Mouse (Mus musculus): ENCODE results near the gene Pde6b. TPM values are rescaled to one million over a fixed set of nuclear protein-coding genes. Genes with fewer than 3 reads are reported as not detected.
A peak's percentile ranks its signal among the peaks of the same experiment; 100 is the strongest.

Pde6b gene
- total RNA-seq, 2 experiments from 2014 or later, result not detected

- no peak for ATAC-seq (replicated peaks; ENCODE audit: poor library complexity, severe bottlenecking)
These were observed 72.3 kb downstream of the Pde6b start for GRCm38 (mm10) chr5:108460461-108460860.

GRCm38 (mm10) chr5:108461082-108462065 lies 73.2 kb downstream of the Pde6b start, which contains the start of gene Pcgf3:
TSS of gene Pcgf3 (plus strand) at chr5:108461232.
- peak; percentile 97 for ATAC-seq (replicated peaks; ENCODE audit: poor library complexity, severe bottlenecking)

- no peak for ATAC-seq (replicated peaks; ENCODE audit: poor library complexity, severe bottlenecking)
These were observed 74.3 kb downstream of the Pde6b start for GRCm38 (mm10) chr5:108462446-108462845.

GRCm38 (mm10) chr5:108465131-108465891 lies 77.1 kb downstream of the Pde6b start:
- no peak for ATAC-seq (replicated peaks; ENCODE audit: poor library complexity, severe bottlenecking)

- no peak for ATAC-seq (replicated peaks; ENCODE audit: poor library complexity, severe bottlenecking)
These were observed 78.5 kb downstream of the Pde6b start for GRCm38 (mm10) chr5:108466647-108467046.

GRCm38 (mm10) chr5:108469617-108470016 lies 81.4 kb downstream of the Pde6b start:
- ATAC-seq (replicated peaks; ENCODE audit: poor library complexity, severe bottlenecking), result no peak

- ATAC-seq (replicated peaks; ENCODE audit: poor library complexity, severe bottlenecking), result no peak
These were observed 85.5 kb downstream of the Pde6b start for GRCm38 (mm10) chr5:108473737-108474136.

- no peak for ATAC-seq (replicated peaks; ENCODE audit: poor library complexity, severe bottlenecking)
These were observed 87.8 kb downstream of the Pde6b start for GRCm38 (mm10) chr5:108475977-108476376.

Other genes starting within 250 kb of the Pde6b start
- gene Dr1, start 119.5 kb upstream of the Pde6b start, total RNA-seq (2014; fragmentation: Nextera tagmentation), result 61.9 and 64.0 TPM in 2 replicates
- gene Dr1, start 119.5 kb upstream of the Pde6b start, total RNA-seq (2017), result 62.9 and 71.9 TPM in 2 replicates
- 5.6 and 7.7 TPM in 2 replicates for gene Pigg, start 75.8 kb upstream of the Pde6b start, total RNA-seq (2014; fragmentation: Nextera tagmentation)
- 5.5 and 6.1 TPM in 2 replicates for gene Pigg, start 75.8 kb upstream of the Pde6b start, total RNA-seq (2017)
- not detected in 2 replicates for gene Gm42517, start 20.5 kb upstream of the Pde6b start, total RNA-seq (2014; fragmentation: Nextera tagmentation)
- not detected in 2 replicates for gene Gm42517, start 20.5 kb upstream of the Pde6b start, total RNA-seq (2017)
- 336 and 382 TPM in 2 replicates for gene Atp5k, start 46.1 kb downstream of the Pde6b start, total RNA-seq (2014; fragmentation: Nextera tagmentation)
- 162 and 258 TPM in 2 replicates for gene Atp5k, start 46.1 kb downstream of the Pde6b start, total RNA-seq (2017)
- gene Mfsd7a, start 60.5 kb downstream of the Pde6b start, total RNA-seq (2014; fragmentation: Nextera tagmentation), result 1.1 and 3.2 TPM in 2 replicates
- gene Mfsd7a, start 60.5 kb downstream of the Pde6b start, total RNA-seq (2017), result 0.95 and 2.0 TPM in 2 replicates
- 16.7 and 19.0 TPM in 2 replicates for gene Pcgf3, start 72.8 kb downstream of the Pde6b start, total RNA-seq (2014; fragmentation: Nextera tagmentation)
- gene Pcgf3, start 72.8 kb downstream of the Pde6b start, total RNA-seq (2017), result 9.5 and 9.9 TPM in 2 replicates
- not detected in 2 replicates for gene Cplx1, start 161.6 kb downstream of the Pde6b start, total RNA-seq (2014; fragmentation: Nextera tagmentation)
- not detected in 2 replicates for gene Cplx1, start 161.6 kb downstream of the Pde6b start, total RNA-seq (2017)
- 78.7 and 82.2 TPM in 2 replicates for gene Gak, start 241.4 kb downstream of the Pde6b start, total RNA-seq (2014; fragmentation: Nextera tagmentation)
- gene Gak, start 241.4 kb downstream of the Pde6b start, total RNA-seq (2017), result 91.8 and 111 TPM in 2 replicates
- 24.4 and 29.3 TPM in 2 replicates for gene Tmem175, start 241.4 kb downstream of the Pde6b start, total RNA-seq (2014; fragmentation: Nextera tagmentation)
- 11.0 and 17.6 TPM in 2 replicates for gene Tmem175, start 241.4 kb downstream of the Pde6b start, total RNA-seq (2017)